Mouse (Mus musculus): Measurements from ENCODE around the gene Cyth4. TPM values are rescaled to one million over a fixed set of nuclear protein-coding genes. Genes with fewer than 3 reads are reported as not detected.

Gene Cyth4
- total RNA-seq, 2 experiments from 2014 or later: 8.0 to 9.9 TPM

Other genes with a start within 250 kb of the Cyth4 start
- gene Tex33, start 201.1 kb upstream of the Cyth4 start, total RNA-seq (2021): not detected
- gene Tst, start 191.1 kb upstream of the Cyth4 start, total RNA-seq (2021): 100 to 1,000 TPM; 207 to 261 TPM
- gene Mpst, start 190.6 kb upstream of the Cyth4 start, total RNA-seq (2021): 10 to 100 TPM; 38.7 to 48.5 TPM
- 10 to 100 TPM; 80.4 to 83.4 TPM for gene Kctd17, start 168.5 kb upstream of the Cyth4 start, total RNA-seq (2021)
- gene Tmprss6, start 128.4 kb upstream of the Cyth4 start, total RNA-seq (2021): 1 to 10 TPM in 1 of 2 experiments, under 1 TPM in 1; 0.54 to 2.4 TPM
- gene Il2rb, start 101.8 kb upstream of the Cyth4 start, total RNA-seq (2021): 1 to 10 TPM; 1.1 to 2.5 TPM
- gene C1qtnf6, start 65.6 kb upstream of the Cyth4 start, total RNA-seq (2021): 10 to 100 TPM; 14.1 to 15.0 TPM
- gene Sstr3, start 52.4 kb upstream of the Cyth4 start, total RNA-seq (2021): 1 to 10 TPM in 1 of 2 experiments, under 1 TPM in 1; 0.45 to 1.2 TPM
- 1 to 10 TPM; 4.2 to 8.9 TPM for gene Rac2, start 24.3 kb upstream of the Cyth4 start, total RNA-seq (2021)
- gene Elfn2, start 121.7 kb downstream of the Cyth4 start, total RNA-seq (2021): 1 to 10 TPM; 1.8 to 3.4 TPM
- gene Mfng, start 176.4 kb downstream of the Cyth4 start, total RNA-seq (2021): 10 to 100 TPM; 11.8 to 21.4 TPM
- gene Card10, start 206.0 kb downstream of the Cyth4 start, total RNA-seq (2021): 1 to 10 TPM; 5.6 to 8.1 TPM
- gene Cdc42ep1, start 245.6 kb downstream of the Cyth4 start, total RNA-seq (2021): 10 to 100 TPM; 36.2 to 53.1 TPM

All from adrenal gland, adult 18-20 months (tissue).